Mouse (Mus musculus) urinary bladder, postnatal 36 days (tissue): ENCODE data around the gene Ankmy1.

Source experiments
- DNase-seq, 2 experiments: peaks; one replicate each; pipeline ENCODE4 v3.0.0; 2022; ENCODE audit warnings: low spot score in 2 of 2, mixed read lengths in 1 of 2

Gene Ankmy1

DNA sequence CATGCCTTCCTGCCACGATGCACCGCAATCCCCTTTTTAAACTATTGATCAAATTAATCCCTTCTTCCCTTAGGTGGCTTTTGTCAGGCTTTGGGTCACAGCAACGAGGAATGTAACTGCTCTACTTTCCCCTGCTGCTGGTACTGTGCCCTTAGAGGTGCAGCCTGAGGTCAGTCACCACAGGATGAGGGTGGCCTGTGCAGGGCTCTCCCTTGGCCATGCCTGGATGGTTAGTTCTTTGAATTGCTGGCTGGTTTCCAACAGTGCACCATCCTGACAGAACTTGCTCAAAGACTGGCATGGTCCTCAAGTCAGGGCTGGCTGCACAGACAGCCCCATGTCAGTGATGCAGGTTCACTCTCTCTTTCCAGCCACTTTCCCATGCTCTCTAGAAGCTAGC, 28.7 kb downstream of the Ankmy1 start:
- DNase-seq, result no peak

DNA sequence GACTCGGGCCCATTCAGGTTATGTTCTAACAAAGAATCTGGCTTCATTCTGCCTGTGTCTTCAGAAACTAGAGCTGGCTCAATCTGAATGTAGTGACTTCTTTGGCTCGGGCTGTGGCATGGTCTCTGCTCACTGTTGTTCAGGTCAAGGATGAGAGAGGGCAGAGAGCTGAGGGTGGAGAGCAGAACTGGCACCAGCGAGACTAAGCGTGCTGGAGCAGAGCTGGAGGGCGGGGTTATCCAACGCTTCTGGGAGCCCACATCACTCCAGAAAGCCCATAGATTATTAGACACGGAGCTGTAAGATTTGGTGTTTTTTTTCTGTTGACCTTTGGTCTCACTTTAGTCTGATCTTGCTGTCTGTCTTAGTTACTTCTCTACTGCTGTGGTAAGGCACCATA, 30.0 kb downstream of the Ankmy1 start:
- DNase-seq, result no peak

DNA sequence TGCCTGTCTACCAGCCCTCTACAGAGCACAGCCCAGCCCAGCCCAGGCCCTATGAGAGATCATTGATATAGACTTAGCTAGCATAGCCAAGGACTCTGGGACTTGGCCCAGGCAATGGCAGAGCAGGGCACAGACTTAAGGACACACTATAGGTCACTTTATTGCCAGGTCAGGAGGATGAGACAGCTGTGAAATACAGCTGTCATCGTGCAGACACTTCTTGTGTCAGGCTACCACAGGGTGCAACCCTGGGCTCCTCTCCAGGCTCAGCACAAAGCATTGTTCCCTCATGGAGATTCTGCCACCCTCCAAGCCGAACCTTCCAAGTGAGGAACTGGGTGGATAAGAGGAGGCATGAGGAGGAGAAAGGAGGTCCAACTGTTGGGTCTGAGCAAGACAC, 32.7 kb downstream of the Ankmy1 start:
- no peak for DNase-seq

DNA sequence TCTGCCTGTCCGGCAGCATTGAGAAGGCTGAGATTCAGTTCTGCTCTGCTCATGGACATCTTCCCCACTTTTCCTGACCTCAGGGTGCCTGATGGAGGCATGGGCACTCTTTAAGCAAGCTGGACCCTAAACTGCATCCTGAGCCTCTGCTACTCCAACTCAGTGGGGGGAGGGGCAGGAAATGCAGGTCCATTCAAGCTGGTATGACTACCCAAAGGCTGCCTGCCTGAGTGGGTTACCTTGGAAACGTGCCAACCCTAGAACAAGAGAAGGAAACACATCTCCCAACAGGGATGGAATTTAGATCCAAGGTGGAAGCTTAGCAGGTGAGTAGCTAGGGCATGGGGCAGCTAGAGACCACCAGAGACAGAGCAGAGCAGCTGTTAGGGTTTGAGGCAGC, 36.5 kb downstream of the Ankmy1 start:
- no peak for DNase-seq

DNA sequence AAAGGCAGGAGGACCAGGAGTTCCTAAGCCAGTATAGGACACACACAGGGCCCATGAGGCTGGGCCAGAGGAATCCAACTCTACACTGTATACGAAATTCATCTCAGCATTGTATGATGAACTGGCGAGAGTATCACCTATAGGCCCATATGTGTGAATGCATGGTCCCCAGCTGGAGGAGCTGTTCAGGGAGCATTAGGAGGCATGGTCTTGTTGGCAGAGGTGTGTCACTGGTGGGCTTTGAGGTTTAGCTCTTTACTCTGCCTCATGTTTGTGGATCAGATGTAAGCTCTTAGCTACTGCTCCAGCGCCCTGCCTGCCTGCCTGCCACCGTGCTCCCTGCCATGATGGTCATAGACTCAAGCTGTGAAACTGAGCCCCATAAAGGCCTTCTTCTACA, 39.4 kb downstream of the Ankmy1 start:
- DNase-seq, result no peak

DNA sequence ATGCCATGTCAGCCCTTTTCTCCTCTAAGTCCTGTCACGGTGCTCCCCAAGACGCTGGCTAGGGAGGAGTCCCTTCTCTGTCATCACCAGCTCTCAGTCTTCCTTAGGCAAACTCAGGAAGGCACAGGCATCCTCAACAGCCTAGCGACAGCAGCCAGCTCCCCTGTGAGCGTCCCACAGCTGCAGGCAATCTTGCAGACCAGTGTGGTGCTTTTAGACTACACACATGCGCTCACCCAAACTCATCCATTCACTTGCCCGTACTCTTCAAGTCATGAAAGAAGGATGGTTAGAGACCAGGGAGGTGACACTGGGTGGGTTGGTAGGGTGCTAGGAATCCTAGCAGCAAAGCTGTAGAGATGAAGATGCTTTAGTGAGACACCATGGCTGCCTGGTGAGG, 41.2 kb downstream of the Ankmy1 start:
- no peak for DNase-seq

DNA sequence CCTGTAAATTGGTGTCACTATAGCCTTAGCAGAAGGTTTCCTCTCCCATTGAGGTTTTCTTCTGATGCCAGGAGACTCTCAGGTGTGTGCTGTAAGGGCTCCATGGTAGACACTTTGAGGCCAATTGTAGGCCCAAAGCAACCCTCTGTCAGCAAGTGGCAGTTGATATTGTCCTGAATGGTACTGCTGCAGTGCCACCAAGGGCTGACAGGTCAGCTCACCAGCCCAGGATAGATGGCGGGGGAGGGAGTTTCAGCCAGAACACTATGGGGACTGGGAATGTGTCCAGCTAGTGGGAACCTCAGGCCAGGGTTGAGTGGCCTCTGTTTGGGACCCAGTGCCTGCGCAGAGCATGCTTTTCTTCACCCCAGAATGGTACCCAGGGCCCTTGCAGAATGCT, 50.3 kb downstream of the Ankmy1 start:
- DNase-seq, result no peak

DNA sequence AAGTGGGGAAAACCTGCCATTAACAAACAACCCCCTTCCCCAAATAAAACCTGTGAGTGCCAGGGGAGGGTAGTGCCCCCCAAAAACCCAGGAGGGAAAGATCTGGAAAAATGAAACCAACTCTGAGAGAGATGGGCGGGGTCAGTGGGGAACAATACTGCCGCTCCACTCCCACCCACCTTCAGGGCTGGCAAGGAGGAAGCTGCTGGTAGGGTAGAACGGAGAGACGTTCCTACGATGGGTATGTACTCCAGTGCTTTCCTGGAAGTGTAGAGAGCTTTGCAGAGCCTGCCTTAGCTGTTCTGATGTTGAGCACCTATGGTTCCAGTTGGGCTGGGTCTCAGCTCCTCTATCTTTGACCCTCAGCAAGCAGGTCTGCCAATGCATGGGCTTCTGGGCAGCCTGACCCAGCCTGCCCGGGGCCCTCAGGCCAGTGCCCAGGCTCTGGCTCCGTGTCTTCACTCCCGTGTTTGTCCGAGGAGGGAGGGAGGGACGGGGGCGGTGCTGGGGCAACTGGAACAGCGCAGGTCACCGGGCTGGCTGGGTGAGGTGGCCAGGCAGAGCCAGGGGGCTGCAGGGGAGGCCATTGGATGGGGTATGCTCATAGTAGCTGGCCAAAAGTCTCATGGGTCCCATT, 52.6 kb downstream of the Ankmy1 start:
- no peak for DNase-seq

DNA sequence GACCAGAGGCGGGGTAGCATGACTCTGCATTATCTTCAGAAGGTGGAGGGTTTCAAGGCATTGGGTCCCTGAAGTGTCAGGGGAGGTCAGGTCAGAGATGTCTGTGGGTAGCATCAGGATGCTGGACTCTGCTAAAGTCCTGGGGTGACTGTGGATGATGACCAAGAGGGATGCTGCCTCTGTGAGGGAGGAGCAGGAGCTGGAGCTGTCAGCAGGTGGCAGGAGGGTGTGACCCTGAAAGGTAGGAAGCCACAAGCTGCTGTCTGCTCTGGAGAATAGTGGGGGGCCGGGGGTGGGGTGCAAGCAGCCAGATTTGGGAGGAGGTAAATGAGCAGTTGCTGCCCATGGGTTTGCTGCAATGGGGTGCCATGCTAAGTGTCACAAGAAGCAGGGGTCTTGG, 53.2 kb downstream of the Ankmy1 start:
- no peak for DNase-seq

DNA sequence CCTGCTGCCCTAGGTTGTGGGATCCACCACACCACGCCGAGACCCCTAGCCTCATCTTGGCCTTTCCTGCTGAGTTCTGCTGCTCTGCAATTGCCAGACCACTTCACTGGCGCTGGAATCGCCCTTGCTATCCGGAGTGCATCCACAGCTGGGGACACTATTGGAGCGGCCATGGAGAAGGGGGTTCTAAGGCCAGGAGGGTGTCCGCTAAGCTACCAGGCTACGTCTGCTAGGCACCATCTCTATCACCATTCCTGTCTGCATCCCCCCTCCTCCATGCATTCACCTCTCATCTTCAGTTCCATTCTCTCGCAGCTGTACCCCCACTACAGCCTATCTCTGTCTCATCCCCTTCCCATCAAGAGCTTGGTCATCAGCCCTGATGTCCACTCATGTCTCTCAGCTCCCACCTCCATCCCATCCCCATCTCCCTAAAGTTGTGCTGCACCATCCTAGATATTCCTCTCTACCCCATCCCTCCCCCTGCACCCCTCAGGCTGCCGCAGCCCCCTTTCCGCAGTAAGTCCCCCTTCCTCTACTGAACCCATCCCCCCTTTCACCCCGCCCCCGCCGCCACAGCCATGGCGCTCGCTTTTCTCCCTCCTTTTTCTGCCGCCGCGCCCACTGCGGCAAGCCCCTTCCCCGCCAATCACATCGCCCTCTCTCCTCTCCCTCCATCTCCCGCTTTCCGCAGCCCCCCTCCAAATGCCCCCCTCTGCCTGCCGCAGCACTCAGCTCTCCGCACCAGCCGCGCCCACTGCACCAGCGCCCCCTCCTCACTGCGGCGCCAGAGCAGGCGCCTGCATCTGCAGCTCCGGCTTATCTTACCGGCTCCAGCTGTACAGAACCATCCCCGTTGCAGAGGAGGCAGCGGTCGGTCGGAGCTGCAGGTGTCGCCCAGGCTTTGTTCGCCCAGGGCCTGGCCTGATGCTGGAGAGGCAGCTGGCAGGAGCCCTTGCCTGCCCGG, 54.5 kb downstream of the Ankmy1 start:
- no peak for DNase-seq

DNA sequence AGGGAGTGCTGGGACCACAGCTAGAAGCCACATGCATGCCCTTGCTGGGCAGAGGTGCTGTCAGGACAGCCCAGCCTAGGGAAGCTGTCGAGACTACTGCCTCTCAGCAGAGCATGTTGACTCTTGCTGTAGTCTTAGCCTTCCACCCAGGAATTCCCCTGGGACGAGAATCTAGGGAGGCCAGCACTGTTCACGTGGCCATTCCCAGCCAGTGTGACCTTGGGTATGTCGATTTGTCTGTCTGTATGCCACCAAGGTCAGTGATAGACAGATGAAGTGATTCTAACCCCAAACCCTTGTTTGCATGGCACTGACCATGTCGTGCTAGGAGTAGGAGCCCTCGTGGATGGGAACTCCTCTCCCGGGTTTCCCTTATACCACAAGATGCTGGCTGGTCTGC, 56.8 kb downstream of the Ankmy1 start:
- no peak for DNase-seq

DNA sequence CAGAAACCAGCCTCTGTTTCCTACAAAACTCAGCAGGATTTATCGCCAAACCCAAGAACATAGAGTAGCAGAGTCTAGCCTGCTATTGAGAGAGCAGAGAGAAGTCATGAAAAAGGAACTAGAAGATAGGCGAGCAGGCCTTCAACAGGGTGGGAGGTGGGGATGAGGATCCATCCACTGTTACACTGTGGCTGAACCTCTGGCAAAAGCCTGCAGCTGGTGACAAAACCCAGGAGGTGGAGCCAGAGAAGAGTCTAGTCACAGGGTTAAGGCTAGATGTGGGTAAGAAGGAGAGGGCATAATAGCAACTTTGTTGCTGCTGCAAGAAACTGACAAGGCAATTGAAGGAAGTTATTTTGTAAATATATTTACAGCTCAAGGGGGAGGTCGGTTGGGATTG, 61.3 kb downstream of the Ankmy1 start:
- no peak for DNase-seq

DNA sequence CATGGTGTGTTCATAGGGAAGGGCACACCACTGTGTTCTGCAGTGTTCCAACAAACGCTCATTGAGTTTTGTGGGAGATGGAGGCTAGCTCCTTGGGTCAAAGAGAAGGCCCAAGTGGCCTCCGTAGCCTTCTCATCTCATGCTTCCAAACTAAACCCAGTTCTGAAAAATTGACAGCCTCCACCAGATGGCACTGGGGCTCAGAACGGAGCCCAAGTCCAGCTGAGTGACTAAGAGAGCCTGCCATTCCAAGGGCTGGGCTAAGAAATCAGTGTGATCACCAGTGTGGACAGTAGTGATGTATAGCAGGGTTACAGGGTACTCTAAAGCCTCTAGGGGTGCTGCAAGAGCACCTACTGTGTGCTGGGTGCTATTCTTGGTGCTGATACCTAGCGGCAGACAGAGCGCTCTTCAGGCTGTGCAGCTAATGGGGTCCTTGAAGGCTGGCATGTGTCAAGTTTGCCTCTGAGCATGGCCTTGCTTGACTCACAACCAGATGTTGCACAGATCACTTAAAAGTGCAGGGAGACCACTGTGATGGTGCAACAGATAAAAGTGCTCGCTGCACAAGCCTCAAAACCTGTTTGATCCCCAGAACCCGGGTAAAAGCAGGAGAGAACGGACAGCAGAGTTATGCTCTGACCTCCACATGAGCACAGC, 62.3 kb downstream of the Ankmy1 start:
- no peak for DNase-seq

DNA sequence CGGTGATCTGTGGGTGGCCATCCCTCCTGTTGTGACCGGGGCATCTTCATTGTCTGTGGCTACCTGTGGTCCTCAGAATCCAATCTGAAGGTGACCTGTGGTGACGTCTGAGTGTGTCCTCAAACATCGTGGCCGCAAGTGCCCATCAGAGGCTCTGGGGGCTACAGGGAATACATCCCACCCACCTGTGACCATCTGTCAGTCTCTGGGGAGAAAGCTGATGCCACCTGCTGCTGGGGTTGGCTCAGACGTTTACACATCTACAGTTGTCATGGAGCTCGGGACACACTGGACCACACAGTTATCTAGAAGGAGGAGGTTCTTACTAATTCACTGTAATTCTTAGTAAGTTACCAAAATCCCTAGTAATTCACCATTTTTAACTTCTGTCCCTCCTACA, 63.5 kb downstream of the Ankmy1 start:
- no peak for DNase-seq

DNA sequence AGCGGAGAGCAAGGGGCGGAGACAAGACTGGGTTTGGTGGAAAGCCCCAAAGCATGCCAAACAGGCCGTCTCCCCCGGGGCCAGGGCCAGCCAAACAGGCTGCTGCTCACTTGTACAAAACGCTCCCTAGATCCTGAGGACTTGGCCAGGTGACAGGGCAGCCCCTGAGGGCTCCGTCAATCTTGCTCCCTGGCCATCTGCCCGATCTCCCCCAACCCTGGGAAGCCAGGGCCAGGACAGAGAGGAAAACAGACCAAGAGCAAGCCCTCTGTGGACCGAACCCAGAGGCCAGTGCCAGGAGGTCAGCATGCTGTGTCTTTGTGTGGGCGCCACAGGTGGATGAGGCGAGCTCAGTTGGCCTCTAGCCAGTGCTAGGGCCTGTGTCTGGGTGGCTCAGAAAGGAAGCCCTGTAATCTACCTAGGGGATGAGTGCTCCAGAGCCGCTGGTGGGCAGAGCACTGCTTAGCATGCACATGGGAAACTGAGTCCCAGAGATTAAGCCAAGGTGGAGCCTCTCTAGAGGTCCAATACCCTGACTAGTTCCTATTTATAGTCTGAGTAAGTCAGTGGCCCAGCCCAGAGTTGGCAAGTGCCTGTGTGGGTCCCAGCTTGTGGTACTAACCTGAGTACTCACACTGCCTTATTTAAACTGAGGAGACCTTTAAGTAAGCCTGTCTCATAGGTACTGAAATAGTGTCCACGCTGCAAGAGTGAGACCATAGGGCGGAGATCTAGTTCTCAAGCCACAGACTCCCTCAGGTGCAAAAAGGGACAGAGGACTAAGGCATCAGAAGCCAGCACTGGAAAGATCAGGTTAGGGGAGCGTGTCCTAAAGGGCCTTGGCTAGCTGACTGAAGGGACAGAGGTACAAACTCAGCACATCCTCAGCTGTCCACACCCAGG, 64.5 kb downstream of the Ankmy1 start:
- peak in 1 of 2 experiments; percentile 57 for DNase-seq

DNA sequence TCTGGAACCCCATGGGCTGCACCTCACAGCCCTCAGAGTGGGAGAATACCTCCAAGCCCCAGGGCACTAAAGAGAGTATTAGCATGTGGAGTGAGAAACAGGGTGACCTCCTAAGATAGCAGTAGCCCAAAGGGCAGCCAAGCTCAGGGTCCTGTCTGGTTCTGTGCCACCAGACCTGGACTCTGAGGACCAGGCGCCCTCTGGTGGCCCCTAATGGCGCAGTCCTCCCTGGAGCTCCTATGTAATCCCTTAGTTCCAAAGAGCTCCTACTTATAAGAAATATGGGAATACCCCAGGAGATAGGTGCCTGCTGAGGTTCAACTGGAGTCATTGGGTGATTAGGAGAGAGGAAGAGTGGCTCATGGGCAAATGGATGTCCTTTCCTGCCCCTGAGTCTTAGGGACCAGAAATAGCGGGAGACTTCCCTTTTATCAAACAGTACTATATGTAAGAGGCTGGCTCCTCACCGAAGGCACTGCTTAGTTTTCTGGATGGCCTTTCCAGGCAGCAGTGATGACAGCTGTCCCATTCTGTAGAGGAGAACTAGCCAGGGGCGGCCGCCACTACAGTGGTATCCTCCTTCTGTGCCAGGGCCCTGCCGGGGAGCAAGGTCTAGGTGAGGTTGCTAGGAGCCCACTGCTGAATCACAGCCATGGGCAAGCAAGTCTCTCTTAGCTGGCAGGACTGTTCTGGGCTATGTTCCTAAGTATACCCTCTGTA, 68.6 kb downstream of the Ankmy1 start:
- DNase-seq, result peak; percentile 69 to 77

DNA sequence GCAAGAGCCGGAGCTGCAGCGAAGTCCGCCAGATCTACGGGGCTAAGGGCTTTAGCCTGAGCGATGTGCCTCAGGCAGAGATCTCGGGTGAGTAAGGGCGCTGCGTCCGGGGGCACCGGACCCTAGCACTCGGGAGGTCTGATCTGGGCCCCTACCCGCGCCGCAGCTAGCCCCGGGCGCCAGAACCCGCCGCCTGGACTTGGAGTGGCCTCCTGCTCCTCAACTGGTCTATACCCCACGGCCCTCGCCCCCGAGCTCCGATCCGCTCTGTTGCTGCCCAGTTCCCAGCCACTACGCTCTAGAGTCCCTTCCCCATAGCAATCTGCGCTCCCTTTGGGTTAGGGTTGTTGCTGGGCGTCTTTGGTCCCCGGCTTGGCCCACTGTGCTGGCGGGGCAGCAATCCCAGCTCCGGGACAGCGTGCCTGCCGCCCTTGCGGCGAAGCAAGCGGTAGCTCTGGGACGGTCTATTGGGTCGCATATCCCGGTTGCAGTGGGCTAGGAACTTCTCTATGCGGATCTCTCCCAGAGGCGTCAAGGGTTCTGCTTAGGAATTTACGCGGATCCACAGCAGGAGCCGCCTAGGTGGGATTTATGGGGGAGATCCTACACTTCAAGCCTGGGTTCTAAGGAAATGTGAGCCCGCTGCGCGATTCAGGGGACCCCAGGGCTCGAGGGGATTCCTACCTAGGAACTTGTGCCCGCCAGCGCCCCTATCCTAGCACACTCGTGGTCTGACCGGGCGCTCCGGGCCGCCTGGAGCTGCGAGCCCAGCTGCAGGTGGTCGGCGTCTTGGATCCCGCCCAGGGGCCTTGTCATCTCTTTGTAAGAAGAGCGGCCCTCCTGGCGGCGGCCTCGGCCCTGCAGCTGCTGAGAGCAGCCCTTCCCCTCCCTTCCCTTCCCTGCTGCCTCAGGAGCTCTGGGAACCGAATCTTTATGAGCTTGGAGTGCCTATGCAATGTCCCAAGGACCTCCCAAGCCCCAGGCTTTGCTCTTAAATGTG, 70.4 kb downstream of the Ankmy1 start:
- no peak for DNase-seq

DNA sequence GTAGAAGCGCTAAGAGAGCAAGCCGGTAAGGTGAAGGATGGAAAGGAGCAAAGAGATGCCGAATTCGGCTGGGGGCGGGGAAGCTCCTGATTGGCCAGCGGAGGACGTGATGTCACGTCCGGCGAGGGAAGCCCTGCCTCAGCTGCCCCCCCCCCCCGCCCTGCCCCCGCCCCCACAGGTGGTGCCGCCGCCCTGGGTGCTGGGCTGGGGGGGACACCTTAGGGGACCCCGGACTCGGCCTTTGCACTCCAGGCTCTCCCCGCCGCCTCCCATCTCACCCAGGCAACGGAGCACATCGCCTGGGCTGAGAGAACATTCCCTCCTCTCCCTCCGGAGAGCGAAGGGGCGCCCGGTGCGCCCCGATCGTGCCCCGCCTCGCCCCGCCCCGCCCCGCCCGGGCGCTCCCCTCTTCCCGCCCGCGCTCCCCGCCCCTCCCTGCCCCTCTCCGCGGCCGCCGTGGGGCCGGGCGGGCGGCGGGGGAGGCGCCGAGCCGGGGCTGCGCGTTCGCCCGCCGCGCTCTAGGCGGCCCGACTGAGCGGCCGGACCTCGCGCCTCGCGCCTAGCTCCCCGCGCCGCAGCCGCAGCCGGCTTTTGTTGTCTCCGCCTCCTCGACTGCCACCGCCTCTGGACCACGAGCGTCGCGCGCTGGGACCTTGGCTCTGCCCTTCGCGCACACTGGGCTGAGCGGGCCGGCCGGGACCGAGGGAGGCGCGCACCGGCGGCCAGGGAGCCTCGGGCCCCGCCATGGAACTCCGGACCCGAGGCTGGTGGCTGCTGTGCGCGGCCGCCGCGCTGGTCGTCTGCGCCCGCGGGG, 71.3 kb downstream of the Ankmy1 start, which contains the start of gene Gpc1:
Gene Gpc1 (plus strand): TSS at position 458 of the 814 bp plus-strand sequence.
- peak; percentile 54 to 58 for DNase-seq
